Mouse (Mus musculus): Measurements from ENCODE around the gene Tbc1d5.

DNA sequence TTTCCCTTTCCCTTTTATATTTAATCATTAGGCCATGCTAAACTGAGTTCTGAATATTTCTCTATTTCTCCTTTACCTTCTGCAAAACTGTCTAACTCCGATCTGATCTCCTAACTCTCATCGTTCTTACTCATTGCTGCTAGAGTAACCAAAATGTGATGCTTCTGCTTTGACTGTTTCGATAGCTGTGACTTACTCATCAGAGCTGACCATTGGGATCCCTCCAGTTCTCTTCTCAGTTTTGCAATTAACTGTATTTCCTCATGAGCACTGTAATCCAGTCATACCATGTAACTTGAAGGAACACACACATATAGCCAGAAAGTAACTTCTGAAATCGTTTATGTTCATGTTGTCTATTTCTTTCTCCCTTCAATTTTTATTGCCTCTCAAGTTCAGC is 306.6 kb downstream of the Tbc1d5 start:
- TF ChIP-seq CTCF (conservative IDR thresholded peaks at IDR 0.05; ENCODE audit: low read length) (no peak), NANOG (IDR thresholded peaks at IDR 0.05; ENCODE audit: borderline replicate concordance, low read length) (no peak), POU5F1 (IDR thresholded peaks at IDR 0.05; ENCODE audit: borderline replicate concordance, low read length) (no peak)

Measured in E14TG2a.4 (cell line).